Mouse (Mus musculus): ENCODE data around the gene Ikbke.

GRCm38 (mm10) chr1:131327167-131327566, 47.8 kb upstream of the Ikbke start:
- no peak for TF ChIP-seq CTCF (IDR thresholded peaks at IDR 0.05)
- no peak for TF ChIP-seq EP300 (IDR thresholded peaks at IDR 0.05)
